Mouse (Mus musculus): Measurements from ENCODE around the gene Tenm2. TPM values are rescaled to one million over a fixed set of nuclear protein-coding genes. Genes with fewer than 3 reads are reported as not detected.
A peak's percentile ranks its signal among the peaks of the same experiment; 100 is the strongest.

Gene Tenm2
- polyA plus RNA-seq, 1 experiment from 2014 or later = 8.1 TPM

GRCm38 (mm10) chr11:37065459-37065858 lies 170.3 kb downstream of the Tenm2 start:
- Histone ChIP-seq H3K4me3 (no peak overlapping the region), H3K36me3 (no peaks in the 10 kb centered on the region), H3K27me3 (ENCODE audit: insufficient read depth, poor library complexity, severe bottlenecking) (no peaks in the 10 kb centered on the region), H3K27ac (no peak overlapping the region), H3K4me1 (replicated peaks) (no peaks in the 10 kb centered on the region), H3K9me3 (no peaks in the 10 kb centered on the region)
- no peak for DNase-seq (ENCODE audit: low spot score)
- WGBS = 78% methylated on average over 3 of the region's 3 CpGs

GRCm38 (mm10) chr11:37046671-37047070 lies 189.1 kb downstream of the Tenm2 start:
- Histone ChIP-seq H3K4me3 (no peak overlapping the region), H3K9me3 (no peaks in the 10 kb centered on the region), H3K36me3 (no peaks in the 10 kb centered on the region), H3K27me3 (ENCODE audit: insufficient read depth, poor library complexity, severe bottlenecking) (no peaks in the 10 kb centered on the region), H3K27ac (no peak overlapping the region), H3K4me1 (replicated peaks) (no peaks in the 10 kb centered on the region)
- DNase-seq (ENCODE audit: low spot score) = peak; percentile 25
- 65% methylated on average over 5 of the region's 5 CpGs for WGBS

- Histone ChIP-seq H3K4me1 (replicated peaks) (no peaks in the 10 kb centered on the region), H3K4me3 (no peak overlapping the region), H3K27ac (no peak overlapping the region), H3K36me3 (no peaks in the 10 kb centered on the region), H3K27me3 (ENCODE audit: insufficient read depth, poor library complexity, severe bottlenecking) (no peaks in the 10 kb centered on the region), H3K9me3 (no peaks in the 10 kb centered on the region)
- WGBS = 74% methylated on average over 4 of the region's 4 CpGs
- DNase-seq (ENCODE audit: low spot score) = no peak
Observed at GRCm38 (mm10) chr11:37041259-37041658, 194.5 kb downstream of the Tenm2 start.

- Histone ChIP-seq H3K27ac (no peak overlapping the region), H3K27me3 (ENCODE audit: insufficient read depth, poor library complexity, severe bottlenecking) (no peaks in the 10 kb centered on the region), H3K9me3 (no peaks in the 10 kb centered on the region), H3K36me3 (no peaks in the 10 kb centered on the region), H3K4me3 (no peak overlapping the region), H3K4me1 (replicated peaks) (no peaks in the 10 kb centered on the region)
- DNase-seq (ENCODE audit: low spot score) = no peak
- 80% methylated on average over 3 of the region's 3 CpGs for WGBS
Observed at GRCm38 (mm10) chr11:37039283-37039682, 196.5 kb downstream of the Tenm2 start.

GRCm38 (mm10) chr11:37031305-37032055 lies 204.3 kb downstream of the Tenm2 start:
- Histone ChIP-seq H3K4me1 (replicated peaks) (no peaks in the 10 kb centered on the region), H3K27me3 (ENCODE audit: insufficient read depth, poor library complexity, severe bottlenecking) (no peaks in the 10 kb centered on the region), H3K36me3 (no peaks in the 10 kb centered on the region), H3K4me3 (no peak overlapping the region), H3K9me3 (no peaks in the 10 kb centered on the region), H3K27ac (no peak overlapping the region)
- DNase-seq (ENCODE audit: low spot score) = no peak
- 56% methylated on average over 7 of the region's 7 CpGs for WGBS

- Histone ChIP-seq H3K9me3 (no peaks in the 10 kb centered on the region), H3K36me3 (no peaks in the 10 kb centered on the region), H3K27ac (no peak overlapping the region), H3K27me3 (ENCODE audit: insufficient read depth, poor library complexity, severe bottlenecking) (no peaks in the 10 kb centered on the region), H3K4me3 (no peak overlapping the region), H3K4me1 (replicated peaks) (no peaks in the 10 kb centered on the region)
- no peak for DNase-seq (ENCODE audit: low spot score)
- 79% methylated on average over 1 of the region's 1 CpGs for WGBS
Observed at GRCm38 (mm10) chr11:37011900-37012299, 223.9 kb downstream of the Tenm2 start.

- 81% methylated on average over 1 of the region's 1 CpGs for WGBS
- no peak for DNase-seq (ENCODE audit: low spot score)
- Histone ChIP-seq H3K4me3 (no peak overlapping the region), H3K9me3 (no peaks in the 10 kb centered on the region), H3K36me3 (no peaks in the 10 kb centered on the region), H3K27me3 (ENCODE audit: insufficient read depth, poor library complexity, severe bottlenecking) (no peaks in the 10 kb centered on the region), H3K4me1 (replicated peaks) (no peaks in the 10 kb centered on the region), H3K27ac (no peak overlapping the region)
Observed at GRCm38 (mm10) chr11:37009243-37009642, 226.5 kb downstream of the Tenm2 start.

GRCm38 (mm10) chr11:36997668-36998067 lies 238.1 kb downstream of the Tenm2 start:
- Histone ChIP-seq H3K4me3 (no peak overlapping the region), H3K27ac (no peak overlapping the region), H3K9me3 (no peaks in the 10 kb centered on the region), H3K36me3 (no peaks in the 10 kb centered on the region), H3K27me3 (ENCODE audit: insufficient read depth, poor library complexity, severe bottlenecking) (no peaks in the 10 kb centered on the region), H3K4me1 (replicated peaks) (no peaks in the 10 kb centered on the region)
- 64% methylated on average over 3 of the region's 3 CpGs for WGBS
- DNase-seq (ENCODE audit: low spot score) = no peak

- DNase-seq (ENCODE audit: low spot score) = no peak
- no peak overlapping the region for H3K27ac ChIP-seq
- WGBS = 76% methylated on average over 3 of the region's 3 CpGs
- no peak overlapping the region for H3K4me3 ChIP-seq
- no peaks in the 10 kb centered on the region for H3K36me3 ChIP-seq
- H3K9me3 ChIP-seq = no peaks in the 10 kb centered on the region
- no peaks in the 10 kb centered on the region for H3K27me3 ChIP-seq (ENCODE audit: insufficient read depth, poor library complexity, severe bottlenecking)
- H3K4me1 ChIP-seq (replicated peaks) = peaks cover 4% of the 10 kb centered on the region; the same call in 1 of the 2 replicates
Observed at GRCm38 (mm10) chr11:36990895-36991294, 244.9 kb downstream of the Tenm2 start.

GRCm38 (mm10) chr11:36988776-36989565 lies 246.8 kb downstream of the Tenm2 start:
- Histone ChIP-seq H3K27ac (no peak overlapping the region), H3K4me3 (no peak overlapping the region), H3K36me3 (no peaks in the 10 kb centered on the region), H3K27me3 (ENCODE audit: insufficient read depth, poor library complexity, severe bottlenecking) (no peaks in the 10 kb centered on the region), H3K4me1 (replicated peaks) (peaks cover 4% of the 10 kb centered on the region; the same call in 1 of the 2 replicates), H3K9me3 (no peaks in the 10 kb centered on the region)
- WGBS = 43% methylated on average over 5 of the region's 5 CpGs
- no peak for DNase-seq (ENCODE audit: low spot score)

GRCm38 (mm10) chr11:36974142-36974541 lies 261.6 kb downstream of the Tenm2 start:
- no peak overlapping the region for H3K27ac ChIP-seq
- 80% methylated on average over 2 of the region's 2 CpGs for WGBS
- DNase-seq (ENCODE audit: low spot score) = no peak
- no peaks in the 10 kb centered on the region for H3K36me3 ChIP-seq
- no peak overlapping the region for H3K4me3 ChIP-seq
- H3K27me3 ChIP-seq (ENCODE audit: insufficient read depth, poor library complexity, severe bottlenecking) = no peaks in the 10 kb centered on the region
- H3K9me3 ChIP-seq = no peaks in the 10 kb centered on the region
- no peaks in the 10 kb centered on the region for H3K4me1 ChIP-seq (replicated peaks)

GRCm38 (mm10) chr11:36958102-36958501 lies 277.7 kb downstream of the Tenm2 start:
- Histone ChIP-seq H3K4me1 (replicated peaks) (no peaks in the 10 kb centered on the region), H3K4me3 (no peak overlapping the region), H3K27ac (no peak overlapping the region), H3K9me3 (no peaks in the 10 kb centered on the region), H3K27me3 (ENCODE audit: insufficient read depth, poor library complexity, severe bottlenecking) (no peaks in the 10 kb centered on the region), H3K36me3 (no peaks in the 10 kb centered on the region)
- 90% methylated on average over 5 of the region's 5 CpGs for WGBS
- no peak for DNase-seq (ENCODE audit: low spot score)

GRCm38 (mm10) chr11:36941429-36941828 lies 294.3 kb downstream of the Tenm2 start:
- 91% methylated on average over 6 of the region's 6 CpGs for WGBS
- Histone ChIP-seq H3K27me3 (ENCODE audit: insufficient read depth, poor library complexity, severe bottlenecking) (no peaks in the 10 kb centered on the region), H3K27ac (no peak overlapping the region), H3K4me3 (no peak overlapping the region), H3K36me3 (no peaks in the 10 kb centered on the region), H3K4me1 (replicated peaks) (peaks cover 16% of the 10 kb centered on the region), H3K9me3 (no peaks in the 10 kb centered on the region)
- DNase-seq (ENCODE audit: low spot score) = no peak
